Mouse (Mus musculus) heart, adult 11 months (tissue): ENCODE data around the gene Zfp651.

ENCODE experiments used
- DNase-seq: peaks from one replicate; pipeline ENCODE4 v3.0.0; 2022

Zfp651 gene

GRCm38 (mm10) chr9:121759091-121760081, at the start of gene Zfp651:
Gene Zfp651 (plus strand): TSS chr9:121759330.
- peak; percentile 97 for DNase-seq

DNA sequence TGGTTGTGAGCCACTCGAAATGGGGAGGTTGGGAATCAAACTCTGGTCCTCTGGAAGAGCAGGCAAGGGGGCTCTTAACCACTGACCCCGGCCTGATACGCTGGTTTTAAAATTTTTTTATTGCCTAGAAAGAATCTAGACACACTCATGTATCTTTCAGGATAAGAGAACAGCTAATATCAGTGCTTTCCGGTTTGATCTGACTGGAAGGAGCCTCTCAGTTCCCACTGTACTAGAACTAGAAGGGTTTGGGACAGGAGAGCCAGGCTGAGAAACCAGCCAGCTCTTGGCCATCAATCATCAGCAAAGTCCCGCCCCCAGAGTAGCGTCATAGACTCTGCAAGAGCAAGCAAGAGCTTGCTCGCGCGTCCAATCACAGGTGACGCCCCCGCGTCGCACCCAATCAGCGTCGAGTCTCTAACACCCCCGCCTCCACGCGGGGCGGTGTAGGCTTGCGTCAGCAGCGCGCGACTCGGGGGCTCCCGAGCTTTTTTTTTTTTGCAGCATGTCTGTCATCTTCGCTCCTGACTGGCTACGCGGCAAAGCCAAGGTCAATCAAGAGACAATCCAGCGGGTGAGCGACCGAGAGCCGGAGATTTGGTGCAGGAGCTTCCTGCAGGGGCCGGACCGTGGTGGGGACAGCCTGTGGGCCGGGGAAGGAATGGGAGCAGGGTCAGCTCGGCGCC, 49.1 kb upstream of the Zfp651 start, which contains the start of gene Ss18l2:
Gene Ss18l2, plus strand, starts transcription at position 432 of the 686 bp plus-strand sequence.
- peak; percentile 100 for DNase-seq

DNA sequence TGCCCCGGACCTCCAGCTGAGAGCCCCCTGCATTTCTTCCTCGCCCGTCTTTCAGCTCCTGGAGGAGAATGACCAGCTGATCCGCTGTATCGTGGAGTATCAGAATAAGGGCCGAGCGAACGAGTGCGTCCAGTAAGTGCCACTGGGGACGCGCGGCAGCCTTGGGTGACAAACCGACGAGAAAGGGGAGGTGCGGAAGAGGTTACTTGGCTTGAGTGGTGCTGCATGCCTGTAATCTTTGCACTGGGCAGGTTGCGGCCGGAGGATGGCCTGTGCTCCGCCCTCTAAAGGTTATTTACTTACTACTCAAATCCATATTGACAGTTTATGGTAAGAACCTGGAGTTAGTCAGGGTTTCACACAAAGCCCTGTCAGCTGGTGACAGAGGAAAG, 48.5 kb upstream of the Zfp651 start:
- DNase-seq: no peak

- DNase-seq: peak; percentile 90
Observed at GRCm38 (mm10) chr9:121717048-121717447, 42.1 kb upstream of the Zfp651 start.

- DNase-seq: no peak
Observed at GRCm38 (mm10) chr9:121718070-121718705, 40.9 kb upstream of the Zfp651 start.

- peak; percentile 100 for DNase-seq
Observed at GRCm38 (mm10) chr9:121718792-121719318, 40.3 kb upstream of the Zfp651 start, which contains the start of gene Nktr. Gene Nktr (plus strand): TSS chr9:121719169.

- DNase-seq: peak; percentile 89
Observed at GRCm38 (mm10) chr9:121719347-121720331, 39.5 kb upstream of the Zfp651 start.

- no peak for DNase-seq
Observed at GRCm38 (mm10) chr9:121740490-121740889, 18.6 kb upstream of the Zfp651 start.

- no peak for DNase-seq
Observed at GRCm38 (mm10) chr9:121741168-121741567, 18.0 kb upstream of the Zfp651 start.

DNA sequence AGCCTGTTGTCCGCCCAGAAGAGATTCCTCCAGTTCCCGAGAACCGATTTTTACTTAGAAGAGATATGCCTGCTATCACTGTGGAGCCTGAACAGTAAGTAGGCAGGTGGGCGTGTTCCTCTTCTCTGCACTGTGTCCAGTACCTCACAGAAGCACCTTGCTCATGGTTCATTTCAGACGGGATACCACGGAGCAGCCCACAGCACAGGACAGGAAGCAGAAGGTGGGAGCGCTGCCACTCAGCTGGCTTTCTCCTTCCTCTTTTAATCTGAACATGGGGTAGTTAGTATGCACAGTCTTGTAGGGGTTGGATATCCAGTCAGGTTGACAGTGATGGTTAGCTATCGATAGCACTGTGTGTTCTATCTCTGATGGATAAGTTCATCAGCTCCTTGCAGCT, 15.1 kb upstream of the Zfp651 start:
- DNase-seq: no peak

- DNase-seq: no peak
Observed at GRCm38 (mm10) chr9:121752774-121753173, 6.4 kb upstream of the Zfp651 start.

GRCm38 (mm10) chr9:121754624-121755023, 4.5 kb upstream of the Zfp651 start:
- peak; percentile 87 for DNase-seq

GRCm38 (mm10) chr9:121756785-121757184, 2.3 kb upstream of the Zfp651 start:
- DNase-seq: peak; percentile 83

DNA sequence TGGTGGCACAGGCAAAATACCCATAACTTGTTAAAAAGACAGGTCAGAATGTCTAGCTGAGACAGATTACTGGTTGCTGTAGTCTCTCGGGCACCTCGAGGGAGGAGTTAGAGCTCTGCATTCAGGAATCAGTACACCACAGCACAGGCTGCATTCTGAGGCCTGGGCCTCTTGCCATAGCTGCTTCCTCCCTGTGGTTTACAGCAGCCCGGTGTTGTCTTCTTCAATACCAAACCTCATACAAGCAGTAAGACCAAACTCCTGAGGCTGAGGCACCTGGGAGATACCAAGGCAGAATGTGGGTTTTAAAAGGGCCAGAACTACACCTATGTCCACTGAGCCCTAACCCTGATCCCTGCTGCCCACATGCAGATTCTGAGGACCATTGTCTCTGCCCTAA, 1.7 kb upstream of the Zfp651 start:
- DNase-seq: peak; percentile 89

DNA sequence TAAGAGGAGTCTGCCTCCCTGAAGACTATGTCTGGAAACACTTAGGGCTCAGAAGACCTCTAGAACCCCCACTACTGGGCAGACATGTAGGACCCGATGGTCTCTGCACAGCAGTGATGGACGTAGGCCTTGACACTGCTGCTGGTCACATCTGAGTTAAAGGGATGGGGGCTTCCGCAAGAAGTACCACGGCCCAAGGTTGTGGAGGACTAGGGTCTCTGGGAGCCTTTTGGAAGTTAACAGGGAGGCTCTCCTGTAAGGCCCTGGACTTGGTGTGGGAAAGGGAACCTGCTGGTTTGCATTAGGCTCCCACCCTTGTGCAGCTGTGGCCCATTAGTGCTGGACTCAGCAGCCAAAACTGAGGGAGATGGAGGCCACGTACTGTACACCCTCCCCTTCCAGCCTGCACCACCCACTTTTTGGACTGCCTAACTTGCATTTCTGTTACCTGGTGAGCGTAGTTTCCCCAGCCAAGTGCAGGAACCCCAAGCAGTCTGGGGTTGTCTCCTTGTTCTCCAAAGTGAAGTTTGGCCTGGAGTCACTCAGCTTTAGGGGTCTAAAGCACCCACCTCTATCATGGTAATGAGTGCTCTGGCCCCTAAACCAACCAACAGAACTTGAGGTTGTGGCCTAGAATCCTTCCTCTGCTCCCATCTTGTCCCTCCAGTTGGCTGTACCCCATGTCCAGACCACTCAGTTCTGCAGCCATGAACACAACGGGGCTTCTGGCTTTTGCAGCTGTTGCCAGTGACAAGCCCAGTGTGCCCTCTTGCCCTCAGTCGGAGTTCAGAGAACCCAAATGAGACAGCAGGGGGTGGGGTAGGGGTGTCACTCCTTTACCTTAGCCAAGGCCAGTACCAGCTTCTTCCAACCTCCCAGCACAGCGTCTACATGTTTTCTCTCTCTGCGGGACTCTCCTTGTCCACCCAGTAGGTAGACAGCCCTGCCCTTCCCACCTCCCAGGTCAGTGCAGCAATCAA, 1.0 kb upstream of the Zfp651 start:
- DNase-seq: peak; percentile 95

DNA sequence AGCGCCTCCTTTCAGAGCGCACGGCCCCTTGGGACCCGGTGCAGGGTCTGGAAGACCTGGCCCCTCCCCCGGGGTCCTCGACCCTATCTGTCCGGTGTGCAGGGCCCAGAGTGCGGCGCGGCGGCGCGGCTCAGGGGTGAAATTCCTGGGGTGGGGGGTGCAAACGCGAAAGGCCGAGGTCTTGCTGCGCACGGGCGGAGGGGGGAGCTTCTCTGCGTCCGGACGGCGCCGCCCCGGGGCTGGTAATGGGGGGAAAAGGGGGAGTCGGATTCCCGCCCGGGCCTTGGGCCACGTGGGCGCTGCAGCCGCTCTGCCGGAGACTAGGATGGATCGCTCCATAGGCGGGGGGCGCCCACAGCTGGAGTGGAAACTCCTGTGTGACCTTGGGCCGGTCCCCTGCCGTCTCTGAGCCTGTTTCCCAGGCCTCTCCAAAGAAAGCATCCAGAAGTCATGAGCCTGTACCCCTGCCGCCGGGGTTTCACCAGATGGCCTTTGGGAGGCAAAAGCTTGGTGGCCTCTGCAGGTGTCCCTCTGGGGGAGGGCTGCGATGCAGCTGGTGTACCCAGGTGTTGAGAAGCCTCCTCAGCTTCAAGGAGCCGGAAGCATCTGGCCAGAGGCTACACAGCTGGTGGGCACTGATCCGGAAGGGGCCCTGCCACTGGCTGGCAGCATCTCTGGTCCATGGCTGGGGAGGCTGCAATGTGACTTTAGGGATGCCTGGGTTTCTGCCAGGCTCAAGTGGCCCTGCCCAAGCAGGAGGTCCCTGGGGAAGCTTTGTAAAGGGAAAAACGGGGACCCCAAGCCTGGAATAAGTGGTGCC, 1.4 kb downstream of the Zfp651 start:
- DNase-seq: peak; percentile 97

- DNase-seq: peak; percentile 91
Observed at GRCm38 (mm10) chr9:121761091-121761665, 2.0 kb downstream of the Zfp651 start.

DNA sequence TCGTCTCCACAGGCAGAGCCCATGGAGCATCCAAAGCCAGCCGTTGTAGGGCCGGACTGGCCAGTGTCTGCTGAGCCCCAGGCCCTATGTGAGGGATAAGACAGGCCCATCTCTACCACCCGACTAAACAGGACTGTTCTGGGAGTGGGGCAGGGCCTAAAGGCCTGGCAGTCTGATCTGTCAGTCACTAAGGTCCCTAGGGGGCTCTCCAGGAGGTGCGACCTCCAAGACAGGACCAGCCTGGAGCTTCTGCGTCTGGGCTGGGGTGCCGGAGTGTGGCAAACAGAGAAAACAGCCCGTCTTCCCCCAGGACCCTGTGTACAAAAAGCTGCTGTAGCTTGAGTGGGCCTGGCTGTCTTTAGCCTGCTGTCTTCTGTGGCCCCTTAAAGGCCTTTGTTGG, 2.7 kb downstream of the Zfp651 start:
- DNase-seq: peak; percentile 94

DNA sequence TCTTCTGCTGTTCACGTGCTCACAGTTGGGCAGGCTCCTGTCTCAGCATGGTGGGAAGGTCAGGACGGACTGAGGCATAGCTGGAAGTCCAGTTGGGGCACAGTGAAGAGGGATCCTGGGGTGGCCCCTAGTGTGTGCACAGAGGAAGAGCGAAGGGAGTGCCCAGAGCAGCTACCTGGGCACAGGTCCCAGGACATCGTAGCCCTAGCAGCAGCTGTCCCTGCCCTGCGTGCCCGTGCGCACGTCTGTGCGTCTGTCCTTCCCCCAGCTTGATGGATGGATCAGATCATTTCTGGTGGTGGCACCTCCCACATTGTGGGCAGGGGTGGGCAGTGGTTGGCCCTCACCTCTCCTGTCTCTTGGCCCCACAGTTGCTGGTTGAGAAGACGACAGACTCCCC, 3.1 kb downstream of the Zfp651 start:
- DNase-seq: no peak
